Mouse (Mus musculus) stomach, postnatal 0 days (tissue): ENCODE data around the gene Lsamp.

Experiments used
- CTCF ChIP-seq: IDR thresholded peaks from 2 replicates; pipeline ENCODE4 v1.5.1; 2016; ENCODE audit warnings: antibody characterized with exemption, low read depth, mild to moderate bottlenecking, moderate library complexity
- EP300 ChIP-seq: optimal IDR thresholded peaks from 2 replicates; pipeline ENCODE3; 2016; ENCODE audit warnings: antibody characterized with exemption

- TF ChIP-seq EP300 (no peak), CTCF (no peak)
These were observed 907.2 kb downstream of the Lsamp start for GRCm38 (mm10) chr16:40891338-40891737.
